Mouse (Mus musculus) testis, adult 2 months (tissue): Measurements from ENCODE around the gene Gsdma3. TPM values are rescaled to one million over a fixed set of nuclear protein-coding genes. Genes with fewer than 3 reads are reported as not detected.

Source experiments
- H3K27ac ChIP-seq: fragments of 200-500 bp; 2 replicates; pipeline ENCODE4 v1.5.1; 2012; ENCODE audit warnings: low read depth, low read length; ENCODE audit not compliant: control insufficient read depth, insufficient read depth
- H3K27me3 ChIP-seq: fragments of 200-500 bp; 2 replicates; pipeline ENCODE4 v1.6.1; 2012; ENCODE audit warnings: mild to moderate bottlenecking, low read length, moderate library complexity; ENCODE audit not compliant: control insufficient read depth, insufficient read depth
- H3K36me3 ChIP-seq: fragments of 200-500 bp; 2 replicates; pipeline ENCODE4 v1.6.1; 2012; ENCODE audit warnings: mild to moderate bottlenecking, low read length; ENCODE audit not compliant: control insufficient read depth, insufficient read depth
- H3K4me1 ChIP-seq: fragments of 200-500 bp; 2 replicates; pipeline ENCODE4 v1.6.1; 2012; ENCODE audit warnings: low read length; ENCODE audit not compliant: control insufficient read depth, insufficient read depth
- H3K4me3 ChIP-seq: fragments of 200-500 bp; 2 replicates; pipeline ENCODE4 v1.5.1; 2012; ENCODE audit warnings: low read depth, mild to moderate bottlenecking, low read length, moderate library complexity, mixed read lengths; ENCODE audit not compliant: control insufficient read depth
- CTCF ChIP-seq: fragments of 200-500 bp; IDR thresholded peaks from 2 replicates; pipeline ENCODE4 v1.5.1; 2012; ENCODE audit warnings: low read depth, mild to moderate bottlenecking, inconsistent platforms, low read length, moderate library complexity; ENCODE audit not compliant: control insufficient read depth, insufficient read depth, insufficient replicate concordance
- POLR2A ChIP-seq: fragments of 200-500 bp; IDR thresholded peaks from 2 replicates; pipeline ENCODE4 v1.6.1; 2012; ENCODE audit warnings: low read depth, mild to moderate bottlenecking, inconsistent platforms, low read length, moderate library complexity; ENCODE audit not compliant: control insufficient read depth
- polyA plus RNA-seq: library from polyadenylated mRNA; depleted of rRNA; stranded (reverse); fragments of >200 nt; gene quantifications from 2 replicates; pipeline ENCODE4 v1.2.3, GENCODE M21; 2012; rRNA removed

The Gsdma3 gene
- polyA plus RNA-seq, 1 experiment = 0.20 TPM

DNA sequence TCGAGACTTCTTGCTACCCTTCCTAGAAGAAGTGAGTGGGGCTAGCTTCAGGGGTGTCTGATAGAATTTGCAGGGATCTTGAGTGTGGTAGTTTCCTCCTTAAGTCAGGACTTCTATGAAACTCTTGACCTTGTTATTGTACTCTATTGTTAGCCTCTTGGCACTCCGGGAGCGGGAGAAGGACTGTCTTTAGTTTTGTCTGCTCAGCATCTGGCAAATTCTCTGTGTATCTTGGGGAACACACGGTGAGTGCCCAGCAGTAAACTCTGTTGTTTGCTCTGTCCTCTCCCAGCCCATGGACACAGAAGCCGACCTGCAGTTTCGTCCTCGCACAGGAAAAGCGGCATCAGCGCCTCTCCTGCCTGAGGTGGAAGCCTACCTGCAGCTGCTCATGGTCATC, 59.5 kb downstream of the Gsdma3 start:
- Histone ChIP-seq H3K27ac (no peak overlapping the region), H3K36me3 (peaks cover 5% of the 10 kb centered on the region), H3K27me3 (no peaks in the 10 kb centered on the region), H3K4me1 (peaks cover 2% of the 10 kb centered on the region), H3K4me3 (no peak overlapping the region)
- TF ChIP-seq POLR2A = no peak
- no peak for TF ChIP-seq CTCF

DNA sequence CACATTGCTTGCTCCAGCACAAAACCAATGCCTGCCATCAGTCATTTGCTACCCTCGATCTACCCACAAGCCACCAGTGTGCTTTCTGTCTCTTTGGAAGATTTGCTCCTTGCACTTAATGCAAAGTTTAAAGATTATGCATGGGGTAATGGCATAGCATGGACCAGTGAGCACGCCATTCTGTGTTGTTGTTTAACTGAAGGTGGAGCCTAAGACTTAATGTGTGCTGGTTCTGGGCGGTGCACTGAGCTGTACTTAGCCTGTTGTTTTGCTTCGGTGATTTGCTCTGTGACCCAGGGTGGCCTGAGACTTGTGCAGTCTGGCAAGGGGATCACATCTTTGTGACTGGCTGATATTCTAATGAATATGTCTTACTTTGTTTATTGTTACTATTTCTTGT, 60.8 kb downstream of the Gsdma3 start:
- peaks cover 7% of the 10 kb centered on the region for H3K36me3 ChIP-seq
- H3K27ac ChIP-seq = no peak overlapping the region
- no peak overlapping the region for H3K4me3 ChIP-seq
- H3K4me1 ChIP-seq = no peaks in the 10 kb centered on the region; the same call in none of the 2 replicates
- TF ChIP-seq POLR2A (no peak), CTCF (no peak)
- H3K27me3 ChIP-seq = no peaks in the 10 kb centered on the region

Other genes starting within 250 kb of the Gsdma3 start
- gene Tcap, start 242.5 kb upstream of the Gsdma3 start, polyA plus RNA-seq = 0.19 TPM in 1 of 2 replicates, not detected in the other
- 0.35 and 4.7 TPM in 2 replicates for gene Pnmt, start 239.9 kb upstream of the Gsdma3 start, polyA plus RNA-seq
- gene Pgap3, start 225.9 kb upstream of the Gsdma3 start, polyA plus RNA-seq = 4.9 and 6.1 TPM in 2 replicates
- 1.5 and 1.9 TPM in 2 replicates for gene Erbb2, start 213.9 kb upstream of the Gsdma3 start, polyA plus RNA-seq
- gene Mien1, start 187.4 kb upstream of the Gsdma3 start, polyA plus RNA-seq = 53.1 and 68.0 TPM in 2 replicates
- 2.4 and 3.1 TPM in 2 replicates for gene Grb7, start 180.0 kb upstream of the Gsdma3 start, polyA plus RNA-seq
- 0.10 TPM in 2 replicates for gene Ikzf3, start 80.3 kb upstream of the Gsdma3 start, polyA plus RNA-seq
- 274 and 283 TPM in 2 replicates for gene Zpbp2, start 75.3 kb upstream of the Gsdma3 start, polyA plus RNA-seq
- 96.2 and 111 TPM in 2 replicates for gene Ormdl3, start 39.0 kb upstream of the Gsdma3 start, polyA plus RNA-seq
- not detected in 2 replicates for gene Lrrc3c, start 28.1 kb upstream of the Gsdma3 start, polyA plus RNA-seq
- 0.11 and 0.16 TPM in 2 replicates for gene Gm12355, start 699 bp upstream of the Gsdma3 start, polyA plus RNA-seq
- 0.28 and 0.42 TPM in 2 replicates for gene Gsdma2, start 20.4 kb downstream of the Gsdma3 start, polyA plus RNA-seq
- 5.5 and 6.7 TPM in 2 replicates for gene Gsdma, start 38.0 kb downstream of the Gsdma3 start, polyA plus RNA-seq
- gene Psmd3, start 56.2 kb downstream of the Gsdma3 start, polyA plus RNA-seq = 70.2 and 78.9 TPM in 2 replicates
- gene Csf3, start 74.9 kb downstream of the Gsdma3 start, polyA plus RNA-seq = 0.48 and 0.63 TPM in 2 replicates
- 96.6 and 106 TPM in 2 replicates for gene Med24, start 103.1 kb downstream of the Gsdma3 start, polyA plus RNA-seq
- gene Thra, start 114.3 kb downstream of the Gsdma3 start, polyA plus RNA-seq = 14.4 and 18.9 TPM in 2 replicates
- gene Nr1d1, start 149.0 kb downstream of the Gsdma3 start, polyA plus RNA-seq = 34.7 and 38.6 TPM in 2 replicates
- 138 and 143 TPM in 2 replicates for gene Msl1, start 169.2 kb downstream of the Gsdma3 start, polyA plus RNA-seq
- gene Casc3, start 178.5 kb downstream of the Gsdma3 start, polyA plus RNA-seq = 22.0 and 24.9 TPM in 2 replicates
- gene Rapgefl1, start 210.4 kb downstream of the Gsdma3 start, polyA plus RNA-seq = 2.2 and 2.7 TPM in 2 replicates
- gene Wipf2, start 237.3 kb downstream of the Gsdma3 start, polyA plus RNA-seq = 4.3 and 6.4 TPM in 2 replicates